Mouse (Mus musculus): ENCODE data around the gene Slc12a1. TPM values are rescaled to one million over a fixed set of nuclear protein-coding genes. Genes with fewer than 3 reads are reported as not detected.

Slc12a1 gene
- polyA plus RNA-seq, 1 experiment from 2014 or later = not detected

- Histone ChIP-seq H3K27ac (replicated peaks; ENCODE audit: low read depth, low read length) (no peak overlapping the region), H3K4me1 (ENCODE audit: control insufficient read depth, insufficient read depth, low read length) (peaks cover 6% of the 10 kb centered on the region), H3K4me2 (ENCODE audit: low read depth, severe bottlenecking) (no peak overlapping the region), H3K27me3 (ENCODE audit: control insufficient read depth, insufficient read depth, low read length) (no peaks in the 10 kb centered on the region), H3K9me3 (ENCODE audit: control insufficient read depth, low read length) (no peaks in the 10 kb centered on the region), H3K36me3 (ENCODE audit: control insufficient read depth, insufficient read depth, low read length) (no peaks in the 10 kb centered on the region), H3K4me3 (ENCODE audit: low read depth, low read length) (no peak overlapping the region), H3K9ac (ENCODE audit: low read length) (no peak overlapping the region)
- ATAC-seq (ENCODE audit: insufficient number of reproducible peaks, low FRiP score, low TSS enrichment, low read depth) = no peak
- WGBS = 85% methylated on average over 3 of the region's 3 CpGs
- no peak for DNase-seq (ENCODE audit: low spot score)
These were observed 25.5 kb upstream of the Slc12a1 start for GRCm38 (mm10) chr2:125126792-125127191.

GRCm38 (mm10) chr2:125134113-125134512, 18.2 kb upstream of the Slc12a1 start:
- Histone ChIP-seq H3K36me3 (ENCODE audit: control insufficient read depth, insufficient read depth, low read length) (no peaks in the 10 kb centered on the region), H3K4me3 (ENCODE audit: low read depth, low read length) (no peak overlapping the region), H3K4me1 (ENCODE audit: control insufficient read depth, insufficient read depth, low read length) (no peaks in the 10 kb centered on the region), H3K9me3 (ENCODE audit: control insufficient read depth, low read length) (no peaks in the 10 kb centered on the region), H3K4me2 (ENCODE audit: low read depth, severe bottlenecking) (no peak overlapping the region), H3K27ac (replicated peaks; ENCODE audit: low read depth, low read length) (no peak overlapping the region), H3K9ac (ENCODE audit: low read length) (no peak overlapping the region), H3K27me3 (ENCODE audit: control insufficient read depth, insufficient read depth, low read length) (no peaks in the 10 kb centered on the region)
- DNase-seq (ENCODE audit: low spot score) = no peak
- 43% methylated on average over 4 of the region's 4 CpGs for WGBS
- ATAC-seq (ENCODE audit: insufficient number of reproducible peaks, low FRiP score, low TSS enrichment, low read depth) = no peak

DNA sequence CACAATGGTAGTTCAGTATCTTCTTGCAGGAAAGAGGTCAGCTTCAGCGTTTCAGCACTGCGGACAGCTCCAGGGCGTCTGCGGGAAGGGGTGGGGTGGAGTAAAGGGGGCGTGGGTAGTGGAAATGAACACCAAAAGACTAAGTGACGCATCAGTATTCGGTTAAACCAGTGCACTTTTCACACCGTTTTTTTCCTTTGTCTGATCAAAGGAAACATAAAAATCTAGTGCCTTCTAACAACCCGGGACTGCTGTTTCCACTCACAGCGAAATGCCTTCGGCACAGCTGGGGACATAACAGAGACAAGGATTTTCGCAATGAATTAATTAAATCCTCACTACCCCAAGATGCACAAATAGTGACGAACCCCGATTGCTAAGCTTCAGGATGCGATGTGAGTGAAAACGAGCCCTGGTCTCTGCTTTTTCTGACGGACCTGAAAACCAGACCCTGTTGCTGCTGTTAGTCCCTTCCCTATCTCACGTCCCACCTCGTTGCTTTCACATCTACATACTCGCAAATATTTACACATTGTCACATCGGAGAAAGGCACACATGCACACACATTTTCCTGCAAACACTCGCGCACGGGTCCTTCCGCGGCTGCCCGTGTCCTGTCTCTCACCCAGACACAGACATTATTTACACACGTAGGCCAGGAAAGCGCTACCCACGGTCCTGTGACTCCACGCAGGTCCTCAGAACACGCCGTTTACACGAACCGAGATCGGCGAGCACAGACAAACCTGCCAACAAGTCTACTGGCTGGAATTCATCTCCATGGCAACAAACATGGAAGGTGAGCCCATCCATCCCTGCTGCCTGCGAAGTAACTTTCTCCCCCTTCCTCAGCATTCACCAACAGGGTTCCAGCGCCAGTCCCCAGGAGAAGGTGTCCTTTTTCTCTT, 16.1 kb upstream of the Slc12a1 start, which contains the start of gene Ctxn2:
Gene Ctxn2 (plus strand): TSS at position 790 of the 909 bp plus-strand sequence.
- DNase-seq (ENCODE audit: low spot score) (peak; percentile 95), ATAC-seq (ENCODE audit: insufficient number of reproducible peaks, low FRiP score, low TSS enrichment, low read depth) (peak; percentile 85)
- 2% methylated on average over 39 of the region's 39 CpGs for WGBS
- Histone ChIP-seq H3K4me1 (ENCODE audit: control insufficient read depth, insufficient read depth, low read length) (no peaks in the 10 kb centered on the region), H3K36me3 (ENCODE audit: control insufficient read depth, insufficient read depth, low read length) (no peaks in the 10 kb centered on the region), H3K9ac (ENCODE audit: low read length) (no peak within 1 kb of the TSS), H3K27me3 (ENCODE audit: control insufficient read depth, insufficient read depth, low read length) (no peaks in the 10 kb centered on the region), H3K9me3 (ENCODE audit: control insufficient read depth, low read length) (no peaks in the 10 kb centered on the region), H3K4me2 (ENCODE audit: low read depth, severe bottlenecking) (peak within 1 kb of the TSS; percentile 45), H3K4me3 (ENCODE audit: low read depth, low read length) (no peak within 1 kb of the TSS), H3K27ac (replicated peaks; ENCODE audit: low read depth, low read length) (no peak within 1 kb of the TSS)

DNA sequence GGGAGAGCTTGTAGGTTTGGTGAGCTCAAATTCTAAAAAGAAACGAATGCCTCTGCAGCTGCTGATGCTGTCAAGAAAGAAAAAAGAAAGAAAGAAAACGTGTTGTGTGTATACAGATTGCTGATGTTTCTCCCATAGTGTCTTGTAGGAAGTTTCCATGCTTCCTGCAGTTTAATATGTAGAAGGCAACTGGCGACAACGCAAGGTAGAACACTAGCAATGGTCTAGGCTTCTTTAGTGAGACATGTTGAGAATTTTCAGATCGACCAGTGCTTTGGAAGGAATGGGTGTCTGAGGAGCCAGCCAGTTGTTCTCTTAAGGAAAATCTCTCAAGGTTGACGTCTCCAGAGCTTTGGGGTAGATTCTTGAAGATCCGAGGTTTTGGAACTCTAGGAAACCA, 15.5 kb upstream of the Slc12a1 start:
- Histone ChIP-seq H3K9ac (ENCODE audit: low read length) (no peak overlapping the region), H3K27me3 (ENCODE audit: control insufficient read depth, insufficient read depth, low read length) (no peaks in the 10 kb centered on the region), H3K9me3 (ENCODE audit: control insufficient read depth, low read length) (no peaks in the 10 kb centered on the region), H3K4me2 (ENCODE audit: low read depth, severe bottlenecking) (peak overlapping the region; percentile 45; the same call in 1 of the 2 replicates), H3K4me1 (ENCODE audit: control insufficient read depth, insufficient read depth, low read length) (no peaks in the 10 kb centered on the region), H3K4me3 (ENCODE audit: low read depth, low read length) (no peak overlapping the region), H3K27ac (replicated peaks; ENCODE audit: low read depth, low read length) (no peak overlapping the region), H3K36me3 (ENCODE audit: control insufficient read depth, insufficient read depth, low read length) (no peaks in the 10 kb centered on the region)
- 27% methylated on average over 7 of the region's 7 CpGs for WGBS
- no peak for DNase-seq (ENCODE audit: low spot score)
- no peak for ATAC-seq (ENCODE audit: insufficient number of reproducible peaks, low FRiP score, low TSS enrichment, low read depth)

GRCm38 (mm10) chr2:125142336-125142735, 10.0 kb upstream of the Slc12a1 start:
- Histone ChIP-seq H3K27me3 (ENCODE audit: control insufficient read depth, insufficient read depth, low read length) (no peaks in the 10 kb centered on the region), H3K4me3 (ENCODE audit: low read depth, low read length) (no peak overlapping the region), H3K4me2 (ENCODE audit: low read depth, severe bottlenecking) (no peak overlapping the region), H3K36me3 (ENCODE audit: control insufficient read depth, insufficient read depth, low read length) (no peaks in the 10 kb centered on the region), H3K9ac (ENCODE audit: low read length) (no peak overlapping the region), H3K9me3 (ENCODE audit: control insufficient read depth, low read length) (no peaks in the 10 kb centered on the region), H3K4me1 (ENCODE audit: control insufficient read depth, insufficient read depth, low read length) (no peaks in the 10 kb centered on the region), H3K27ac (replicated peaks; ENCODE audit: low read depth, low read length) (no peak overlapping the region)
- no peak for ATAC-seq (ENCODE audit: insufficient number of reproducible peaks, low FRiP score, low TSS enrichment, low read depth)
- no peak for DNase-seq (ENCODE audit: low spot score)

DNA sequence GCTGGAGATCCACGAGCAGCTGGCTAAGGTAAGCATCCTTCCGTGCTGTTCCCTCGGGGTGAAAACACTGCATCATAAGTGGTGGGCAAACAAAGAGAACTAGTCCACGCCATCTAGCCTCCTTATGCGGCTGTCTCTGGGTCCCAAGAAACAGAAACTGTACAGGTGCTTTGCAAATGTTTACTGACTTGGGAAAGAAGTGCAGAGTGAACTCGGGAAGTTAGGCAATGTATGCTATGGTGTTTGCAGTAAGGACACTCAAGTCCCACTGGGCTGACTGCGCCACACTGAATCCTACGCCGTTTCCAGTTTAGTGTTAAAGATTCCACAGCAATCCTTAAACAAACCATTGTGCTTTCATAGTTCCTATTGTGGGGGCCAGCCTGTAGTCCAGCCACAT, 2.0 kb downstream of the Slc12a1 start:
- 85% methylated on average over 9 of the region's 9 CpGs for WGBS
- Histone ChIP-seq H3K27me3 (ENCODE audit: control insufficient read depth, insufficient read depth, low read length) (no peaks in the 10 kb centered on the region), H3K27ac (replicated peaks; ENCODE audit: low read depth, low read length) (no peak overlapping the region), H3K9ac (ENCODE audit: low read length) (no peak overlapping the region), H3K4me2 (ENCODE audit: low read depth, severe bottlenecking) (no peak overlapping the region), H3K36me3 (ENCODE audit: control insufficient read depth, insufficient read depth, low read length) (no peaks in the 10 kb centered on the region), H3K9me3 (ENCODE audit: control insufficient read depth, low read length) (no peaks in the 10 kb centered on the region), H3K4me3 (ENCODE audit: low read depth, low read length) (no peak overlapping the region), H3K4me1 (ENCODE audit: control insufficient read depth, insufficient read depth, low read length) (no peaks in the 10 kb centered on the region)
- DNase-seq (ENCODE audit: low spot score) (no peak), ATAC-seq (ENCODE audit: insufficient number of reproducible peaks, low FRiP score, low TSS enrichment, low read depth) (no peak)

GRCm38 (mm10) chr2:125155504-125155903, 3.2 kb downstream of the Slc12a1 start:
- no peak for ATAC-seq (ENCODE audit: insufficient number of reproducible peaks, low FRiP score, low TSS enrichment, low read depth)
- Histone ChIP-seq H3K27ac (replicated peaks; ENCODE audit: low read depth, low read length) (no peak overlapping the region), H3K4me1 (ENCODE audit: control insufficient read depth, insufficient read depth, low read length) (no peaks in the 10 kb centered on the region), H3K9me3 (ENCODE audit: control insufficient read depth, low read length) (no peaks in the 10 kb centered on the region), H3K4me2 (ENCODE audit: low read depth, severe bottlenecking) (no peak overlapping the region), H3K4me3 (ENCODE audit: low read depth, low read length) (no peak overlapping the region), H3K9ac (ENCODE audit: low read length) (no peak overlapping the region), H3K27me3 (ENCODE audit: control insufficient read depth, insufficient read depth, low read length) (no peaks in the 10 kb centered on the region), H3K36me3 (ENCODE audit: control insufficient read depth, insufficient read depth, low read length) (no peaks in the 10 kb centered on the region)
- WGBS = 10% methylated on average over 2 of the region's 2 CpGs
- peak; percentile 42 for DNase-seq (ENCODE audit: low spot score)

DNA sequence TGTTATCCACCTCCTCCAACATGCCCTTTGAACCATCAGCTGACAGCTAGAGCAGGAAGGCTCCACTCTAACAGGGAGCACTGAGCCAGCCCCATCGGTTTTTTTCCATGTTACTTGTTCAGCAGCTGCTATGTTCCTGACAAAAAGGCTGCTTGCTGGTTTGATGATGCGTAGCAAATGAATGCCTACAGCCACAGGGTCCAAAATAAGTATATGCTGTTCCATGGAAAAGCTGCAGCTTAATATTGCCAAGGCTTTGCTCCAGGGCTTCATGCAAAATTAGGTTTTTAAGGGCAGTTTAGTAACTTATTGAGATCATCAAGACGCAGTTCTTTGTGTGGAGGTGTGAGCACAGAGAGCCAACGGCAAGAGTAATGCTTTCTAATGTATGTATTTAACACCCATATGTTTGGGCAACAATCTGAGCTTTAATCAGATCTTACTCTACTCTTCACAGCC, 9.7 kb downstream of the Slc12a1 start:
- no peak for ATAC-seq (ENCODE audit: insufficient number of reproducible peaks, low FRiP score, low TSS enrichment, low read depth)

More for the DNA sequence above, 9.7 kb downstream of the Slc12a1 start:
- DNase-seq (ENCODE audit: low spot score) = no peak
- H3K27me3 ChIP-seq (ENCODE audit: control insufficient read depth, insufficient read depth, low read length) = no peaks in the 10 kb centered on the region
- H3K36me3 ChIP-seq (ENCODE audit: control insufficient read depth, insufficient read depth, low read length) = no peaks in the 10 kb centered on the region
- no peak overlapping the region for H3K9ac ChIP-seq (ENCODE audit: low read length)
- H3K4me3 ChIP-seq (ENCODE audit: low read depth, low read length) = no peak overlapping the region
- no peak overlapping the region for H3K4me2 ChIP-seq (ENCODE audit: low read depth, severe bottlenecking)
- H3K4me1 ChIP-seq (ENCODE audit: control insufficient read depth, insufficient read depth, low read length) = no peaks in the 10 kb centered on the region
- 79% methylated on average over 4 of the region's 4 CpGs for WGBS
- no peaks in the 10 kb centered on the region for H3K9me3 ChIP-seq (ENCODE audit: control insufficient read depth, low read length)
- H3K27ac ChIP-seq (replicated peaks; ENCODE audit: low read depth, low read length) = no peak overlapping the region

Measured in limb, embryonic 11.5 days (tissue).